Mouse (Mus musculus): ENCODE measurements around the gene Otof. TPM values are rescaled to one million over a fixed set of nuclear protein-coding genes. Genes with fewer than 3 reads are reported as not detected.

The Otof gene
- polyA plus RNA-seq, 1 experiment from 2014 or later = 0.53 TPM

- no peaks in the 10 kb centered on the region for H3K4me1 ChIP-seq (ENCODE audit: control insufficient read depth, insufficient read depth, low read length)
- WGBS = 61% methylated on average over 10 of the region's 10 CpGs
- no peaks in the 10 kb centered on the region for H3K36me3 ChIP-seq (ENCODE audit: control insufficient read depth, insufficient read depth, low read length)
- H3K4me3 ChIP-seq (ENCODE audit: low read length) = no peak overlapping the region
- no peaks in the 10 kb centered on the region for H3K9me3 ChIP-seq (ENCODE audit: control insufficient read depth, low read length)
- no peak overlapping the region for H3K9ac ChIP-seq (ENCODE audit: low read depth, low read length)
- no peak for ATAC-seq
- H3K27me3 ChIP-seq (replicated peaks; ENCODE audit: control insufficient read depth, insufficient read depth, low read length) = no peaks in the 10 kb centered on the region
- H3K27ac ChIP-seq (ENCODE audit: low read length) = no peak overlapping the region
- H3K4me2 ChIP-seq (ENCODE audit: low read depth, low read length) = no peak overlapping the region
Observed at GRCm38 (mm10) chr5:30411524-30411923, 50.2 kb downstream of the Otof start.

- H3K36me3 ChIP-seq (ENCODE audit: control insufficient read depth, insufficient read depth, low read length) = no peaks in the 10 kb centered on the region
- H3K9ac ChIP-seq (ENCODE audit: low read depth, low read length) = no peak overlapping the region
Observed at GRCm38 (mm10) chr5:30406876-30407275, 54.9 kb downstream of the Otof start.

GRCm38 (mm10) chr5:30401165-30401564, 60.6 kb downstream of the Otof start:
- Histone ChIP-seq H3K4me1 (ENCODE audit: control insufficient read depth, insufficient read depth, low read length) (no peaks in the 10 kb centered on the region), H3K4me3 (ENCODE audit: low read length) (no peak overlapping the region), H3K9me3 (ENCODE audit: control insufficient read depth, low read length) (no peaks in the 10 kb centered on the region), H3K27me3 (replicated peaks; ENCODE audit: control insufficient read depth, insufficient read depth, low read length) (no peaks in the 10 kb centered on the region), H3K9ac (ENCODE audit: low read depth, low read length) (no peak overlapping the region), H3K36me3 (ENCODE audit: control insufficient read depth, insufficient read depth, low read length) (no peaks in the 10 kb centered on the region), H3K27ac (ENCODE audit: low read length) (no peak overlapping the region), H3K4me2 (ENCODE audit: low read depth, low read length) (no peak overlapping the region)
- 49% methylated on average over 8 of the region's 8 CpGs for WGBS
- ATAC-seq = no peak

More at GRCm38 (mm10) chr5:30406876-30407275, 54.9 kb downstream of the Otof start:
- no peaks in the 10 kb centered on the region for H3K9me3 ChIP-seq (ENCODE audit: control insufficient read depth, low read length)
- no peaks in the 10 kb centered on the region for H3K27me3 ChIP-seq (replicated peaks; ENCODE audit: control insufficient read depth, insufficient read depth, low read length)
- no peak overlapping the region for H3K27ac ChIP-seq (ENCODE audit: low read length)
- H3K4me1 ChIP-seq (ENCODE audit: control insufficient read depth, insufficient read depth, low read length) = no peaks in the 10 kb centered on the region
- no peak overlapping the region for H3K4me2 ChIP-seq (ENCODE audit: low read depth, low read length)
- no peak overlapping the region for H3K4me3 ChIP-seq (ENCODE audit: low read length)
- WGBS = 26% methylated on average over 9 of the region's 9 CpGs
- ATAC-seq = no peak

- H3K27ac ChIP-seq (ENCODE audit: low read length) = no peak overlapping the region
- no peaks in the 10 kb centered on the region for H3K36me3 ChIP-seq (ENCODE audit: control insufficient read depth, insufficient read depth, low read length)
- H3K4me1 ChIP-seq (ENCODE audit: control insufficient read depth, insufficient read depth, low read length) = no peaks in the 10 kb centered on the region
- WGBS = 83% methylated on average over 5 of the region's 5 CpGs
- no peak for ATAC-seq
- no peak overlapping the region for H3K9ac ChIP-seq (ENCODE audit: low read depth, low read length)
- H3K4me3 ChIP-seq (ENCODE audit: low read length) = no peak overlapping the region
- H3K27me3 ChIP-seq (replicated peaks; ENCODE audit: control insufficient read depth, insufficient read depth, low read length) = no peaks in the 10 kb centered on the region
- no peaks in the 10 kb centered on the region for H3K9me3 ChIP-seq (ENCODE audit: control insufficient read depth, low read length)
- no peak overlapping the region for H3K4me2 ChIP-seq (ENCODE audit: low read depth, low read length)
Observed at GRCm38 (mm10) chr5:30400521-30400920, 61.2 kb downstream of the Otof start.

- no peak overlapping the region for H3K27ac ChIP-seq (ENCODE audit: low read length)
- ATAC-seq = no peak
- H3K9me3 ChIP-seq (ENCODE audit: control insufficient read depth, low read length) = no peaks in the 10 kb centered on the region
- no peak overlapping the region for H3K4me3 ChIP-seq (ENCODE audit: low read length)
- 26% methylated on average over 7 of the region's 7 CpGs for whole genome bisulfite sequencing
- no peak overlapping the region for H3K4me2 ChIP-seq (ENCODE audit: low read depth, low read length)
- no peaks in the 10 kb centered on the region for H3K4me1 ChIP-seq (ENCODE audit: control insufficient read depth, insufficient read depth, low read length)
- no peak overlapping the region for H3K9ac ChIP-seq (ENCODE audit: low read depth, low read length)
- no peaks in the 10 kb centered on the region for H3K36me3 ChIP-seq (ENCODE audit: control insufficient read depth, insufficient read depth, low read length)
- H3K27me3 ChIP-seq (replicated peaks; ENCODE audit: control insufficient read depth, insufficient read depth, low read length) = no peaks in the 10 kb centered on the region
Observed at GRCm38 (mm10) chr5:30391473-30391872, 70.3 kb downstream of the Otof start.

- H3K27me3 ChIP-seq (replicated peaks; ENCODE audit: control insufficient read depth, insufficient read depth, low read length) = no peaks in the 10 kb centered on the region
- no peaks in the 10 kb centered on the region for H3K36me3 ChIP-seq (ENCODE audit: control insufficient read depth, insufficient read depth, low read length)
- no peak overlapping the region for H3K4me3 ChIP-seq (ENCODE audit: low read length)
- no peak for ATAC-seq
- no peaks in the 10 kb centered on the region for H3K4me1 ChIP-seq (ENCODE audit: control insufficient read depth, insufficient read depth, low read length)
- 86% methylated on average over 5 of the region's 5 CpGs for WGBS
- no peak overlapping the region for H3K9ac ChIP-seq (ENCODE audit: low read depth, low read length)
- no peak overlapping the region for H3K4me2 ChIP-seq (ENCODE audit: low read depth, low read length)
- H3K27ac ChIP-seq (ENCODE audit: low read length) = no peak overlapping the region
- H3K9me3 ChIP-seq (ENCODE audit: control insufficient read depth, low read length) = no peaks in the 10 kb centered on the region
Observed at GRCm38 (mm10) chr5:30389836-30390235, 71.9 kb downstream of the Otof start.

GRCm38 (mm10) chr5:30387726-30388125, 74.0 kb downstream of the Otof start:
- WGBS = 70% methylated on average over 6 of the region's 6 CpGs
- no peak overlapping the region for H3K4me3 ChIP-seq (ENCODE audit: low read length)

GRCm38 (mm10) chr5:30382876-30383275, 78.9 kb downstream of the Otof start:
- Histone ChIP-seq H3K9ac (ENCODE audit: low read depth, low read length) (no peak overlapping the region), H3K27ac (ENCODE audit: low read length) (no peak overlapping the region), H3K4me1 (ENCODE audit: control insufficient read depth, insufficient read depth, low read length) (no peaks in the 10 kb centered on the region), H3K4me3 (ENCODE audit: low read length) (no peak overlapping the region), H3K36me3 (ENCODE audit: control insufficient read depth, insufficient read depth, low read length) (no peaks in the 10 kb centered on the region), H3K27me3 (replicated peaks; ENCODE audit: control insufficient read depth, insufficient read depth, low read length) (no peaks in the 10 kb centered on the region), H3K9me3 (ENCODE audit: control insufficient read depth, low read length) (no peaks in the 10 kb centered on the region), H3K4me2 (ENCODE audit: low read depth, low read length) (no peak overlapping the region)
- 55% methylated on average over 7 of the region's 7 CpGs for WGBS
- ATAC-seq = no peak

More at GRCm38 (mm10) chr5:30387726-30388125, 74.0 kb downstream of the Otof start:
- Histone ChIP-seq H3K36me3 (ENCODE audit: control insufficient read depth, insufficient read depth, low read length) (no peaks in the 10 kb centered on the region), H3K27ac (ENCODE audit: low read length) (no peak overlapping the region), H3K4me2 (ENCODE audit: low read depth, low read length) (no peak overlapping the region), H3K9ac (ENCODE audit: low read depth, low read length) (no peak overlapping the region), H3K4me1 (ENCODE audit: control insufficient read depth, insufficient read depth, low read length) (no peaks in the 10 kb centered on the region), H3K9me3 (ENCODE audit: control insufficient read depth, low read length) (no peaks in the 10 kb centered on the region), H3K27me3 (replicated peaks; ENCODE audit: control insufficient read depth, insufficient read depth, low read length) (no peaks in the 10 kb centered on the region)
- ATAC-seq = no peak

GRCm38 (mm10) chr5:30369426-30369825, 92.3 kb downstream of the Otof start:
- H3K9me3 ChIP-seq (ENCODE audit: control insufficient read depth, low read length) = no peaks in the 10 kb centered on the region
- WGBS = 69% methylated on average over 5 of the region's 5 CpGs
- no peak overlapping the region for H3K27ac ChIP-seq (ENCODE audit: low read length)
- H3K9ac ChIP-seq (ENCODE audit: low read depth, low read length) = no peak overlapping the region
- no peaks in the 10 kb centered on the region for H3K36me3 ChIP-seq (ENCODE audit: control insufficient read depth, insufficient read depth, low read length)
- no peak for ATAC-seq
- no peak overlapping the region for H3K4me3 ChIP-seq (ENCODE audit: low read length)
- no peaks in the 10 kb centered on the region for H3K4me1 ChIP-seq (ENCODE audit: control insufficient read depth, insufficient read depth, low read length)
- H3K4me2 ChIP-seq (ENCODE audit: low read depth, low read length) = no peak overlapping the region
- no peaks in the 10 kb centered on the region for H3K27me3 ChIP-seq (replicated peaks; ENCODE audit: control insufficient read depth, insufficient read depth, low read length)

- no peaks in the 10 kb centered on the region for H3K27me3 ChIP-seq (replicated peaks; ENCODE audit: control insufficient read depth, insufficient read depth, low read length)
- no peak overlapping the region for H3K9ac ChIP-seq (ENCODE audit: low read depth, low read length)
- H3K27ac ChIP-seq (ENCODE audit: low read length) = no peak overlapping the region
- no peaks in the 10 kb centered on the region for H3K9me3 ChIP-seq (ENCODE audit: control insufficient read depth, low read length)
- no peak for ATAC-seq
- no peaks in the 10 kb centered on the region for H3K4me1 ChIP-seq (ENCODE audit: control insufficient read depth, insufficient read depth, low read length)
- no peak overlapping the region for H3K4me2 ChIP-seq (ENCODE audit: low read depth, low read length)
- no peaks in the 10 kb centered on the region for H3K36me3 ChIP-seq (ENCODE audit: control insufficient read depth, insufficient read depth, low read length)
- no peak overlapping the region for H3K4me3 ChIP-seq (ENCODE audit: low read length)
- WGBS = 79% methylated on average over 8 of the region's 8 CpGs
Observed at GRCm38 (mm10) chr5:30367405-30367804, 94.3 kb downstream of the Otof start.

Data from intestine, embryonic 16.5 days (tissue).